Mouse (Mus musculus) intestine, embryonic 16.5 days (tissue): ENCODE results near the gene Dcaf10. TPM values are rescaled to one million over a fixed set of nuclear protein-coding genes. Genes with fewer than 3 reads are reported as not detected.
"Not testable (repeated sequence)": the region's sequence is repeated elsewhere in the genome, so short reads cannot be mapped to it uniquely, and the experiment has no call there.

Source experiments
- ATAC-seq: fragments of 200-750 bp; cut with Nextera tagmentation; 2 replicates; pipeline ENCODE4 v1.8.0; 2017; ENCODE audit warnings: moderate TSS enrichment, moderate library complexity
- H3K27ac ChIP-seq: fragments of 300-500 bp; sonication (generic); 2 replicates; pipeline ENCODE4 v1.5.1; 2014; ENCODE audit warnings: mild to moderate bottlenecking, low read length
- H3K27me3 ChIP-seq: fragments of 300-500 bp; sonication (generic); replicated peaks from 2 replicates; pipeline ENCODE4 v1.6.1; 2014; ENCODE audit warnings: low read length, control low read depth, mixed read lengths; ENCODE audit not compliant: control insufficient read depth, insufficient read depth
- H3K36me3 ChIP-seq: fragments of 300-500 bp; sonication (generic); 2 replicates; pipeline ENCODE4 v1.6.1; 2014; ENCODE audit warnings: low read length, control low read depth; ENCODE audit not compliant: control insufficient read depth, insufficient read depth
- H3K4me1 ChIP-seq: fragments of 300-500 bp; sonication (generic); 2 replicates; pipeline ENCODE4 v1.6.1; 2014; ENCODE audit warnings: low read length, control low read depth, mixed read lengths; ENCODE audit not compliant: control insufficient read depth, insufficient read depth
- H3K4me2 ChIP-seq: fragments of 300-500 bp; sonication (generic); 2 replicates; pipeline ENCODE4 v1.6.1; 2014; ENCODE audit warnings: low read depth, low read length, control low read depth
- H3K4me3 ChIP-seq: fragments of 300-500 bp; sonication (generic); 2 replicates; pipeline ENCODE4 v1.5.1; 2014; ENCODE audit warnings: mild to moderate bottlenecking, low read length
- H3K9ac ChIP-seq: fragments of 300-500 bp; sonication (generic); 2 replicates; pipeline ENCODE4 v1.6.1; 2014; ENCODE audit warnings: low read depth, low read length
- H3K9me3 ChIP-seq: fragments of 300-500 bp; sonication (generic); 2 replicates; pipeline ENCODE4 v1.6.1; 2016; ENCODE audit warnings: low read length, control low read depth; ENCODE audit not compliant: control insufficient read depth
- WGBS: fragments of 180-500 bp; shearing (Covaris S2); extraction: QIAGEN DNeasy Blood & Tissue Kit; methylation state at CpG from one replicate; pipeline ENCODE4 v1.1.7; 2014; 5-methylcytosine and 5-hydroxymethylcytosine counted together
- polyA plus RNA-seq: library from polyadenylated mRNA; unstranded; fragments of >200 nt; fragmentation: Nextera tagmentation; extraction: Ambion mirVana; gene quantifications from 2 replicates; pipeline ENCODE4 v1.2.1, GENCODE M21; 2015

The Dcaf10 gene
- polyA plus RNA-seq, 1 experiment from 2014 or later = 6.4 TPM

GRCm38 (mm10) chr4:45341226-45341625 lies 675 bp upstream of the Dcaf10 start:
- Histone ChIP-seq H3K36me3 (no peaks in the 10 kb centered on the region), H3K4me3 (peak overlapping the region; percentile 96; the same call in 1 of the 2 replicates), H3K9me3 (no peaks in the 10 kb centered on the region), H3K27me3 (no peaks in the 10 kb centered on the region), H3K27ac (peak overlapping the region; percentile 99), H3K4me1 (peaks cover 15% of the 10 kb centered on the region), H3K9ac (peak overlapping the region; percentile 82), H3K4me2 (peak overlapping the region; percentile 89)
- no peak for ATAC-seq
- WGBS = 62% methylated on average over 9 of the region's 9 CpGs

DNA sequence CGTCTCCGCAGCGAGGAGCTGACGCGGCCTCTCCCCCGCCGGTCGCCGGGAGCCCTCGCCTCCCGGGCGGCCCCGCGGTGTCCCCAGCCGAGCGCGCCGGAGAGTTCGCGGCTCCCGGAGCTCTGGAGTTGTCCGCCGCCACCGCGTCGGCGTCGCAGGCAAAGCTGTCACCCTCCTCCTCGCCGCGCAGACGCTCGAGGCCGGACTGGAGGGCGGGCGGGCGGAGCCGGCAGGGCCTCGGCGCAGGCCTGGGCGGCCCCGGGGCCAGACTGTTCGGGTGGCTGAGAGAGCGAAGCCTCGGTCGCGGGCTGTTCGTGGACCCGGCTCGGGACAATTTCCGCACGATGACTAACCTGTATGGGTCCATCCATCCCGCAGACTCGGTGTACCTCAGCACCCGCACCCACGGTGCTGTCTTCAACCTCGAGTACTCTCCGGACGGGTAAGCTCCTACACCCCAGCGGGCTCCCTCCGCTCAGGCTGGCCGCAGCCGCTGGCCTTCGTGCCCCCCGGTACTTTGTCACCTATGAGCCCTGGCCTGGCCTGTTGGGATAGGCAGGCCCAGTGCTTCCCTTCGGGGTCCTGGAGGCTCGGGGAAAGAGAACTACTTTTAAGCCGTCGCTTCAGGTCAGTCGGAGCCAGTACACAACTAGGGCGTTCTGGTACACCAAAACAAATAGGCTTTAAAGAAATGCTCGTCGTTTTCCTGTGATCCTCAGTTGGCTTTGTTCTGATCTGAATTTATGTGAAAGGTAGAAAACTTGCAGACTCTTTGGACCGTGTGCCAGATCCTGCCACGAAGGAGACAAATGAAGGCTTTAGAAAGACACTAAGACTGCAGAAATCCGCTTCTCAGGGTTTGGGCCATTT lies 620 bp downstream of the Dcaf10 start, which contains the start of gene Exosc3:
Gene Exosc3, minus strand, starts transcription at position 447 of the 870 bp plus-strand sequence.
- Histone ChIP-seq H3K4me2 (peak within 1 kb of the TSS; percentile 89), H3K36me3 (no peaks in the 10 kb centered on the region), H3K9ac (peak within 1 kb of the TSS; percentile 95), H3K4me3 (peak within 1 kb of the TSS; percentile 96), H3K9me3 (no peaks in the 10 kb centered on the region), H3K4me1 (peaks cover 15% of the 10 kb centered on the region), H3K27me3 (no peaks in the 10 kb centered on the region), H3K27ac (peak within 1 kb of the TSS; percentile 99)
- peak; percentile 91 for ATAC-seq
- WGBS = under 1% methylated on average over 76 of the region's 76 CpGs

- Histone ChIP-seq H3K27me3 (no peaks in the 10 kb centered on the region), H3K27ac (no peak overlapping the region), H3K4me2 (no peak overlapping the region), H3K36me3 (peaks cover 4% of the 10 kb centered on the region), H3K4me1 (no peaks in the 10 kb centered on the region), H3K4me3 (no peak overlapping the region), H3K9me3 (no peaks in the 10 kb centered on the region), H3K9ac (no peak overlapping the region)
- no peak for ATAC-seq
- 87% methylated on average over 3 of the region's 3 CpGs for WGBS
Measured at GRCm38 (mm10) chr4:45356653-45357052, 14.8 kb downstream of the Dcaf10 start.

- no peaks in the 10 kb centered on the region for H3K4me1 ChIP-seq
- H3K36me3 ChIP-seq = peaks cover 17% of the 10 kb centered on the region
- ATAC-seq = no peak
Measured at GRCm38 (mm10) chr4:45371261-45371660, 29.4 kb downstream of the Dcaf10 start.

GRCm38 (mm10) chr4:45374879-45375278 lies 33.0 kb downstream of the Dcaf10 start:
- H3K9me3 ChIP-seq = no peaks in the 10 kb centered on the region
- peaks cover 23% of the 10 kb centered on the region for H3K36me3 ChIP-seq
- ATAC-seq = no peak
- no peak overlapping the region for H3K4me3 ChIP-seq
- WGBS = 64% methylated on average over 5 of the region's 5 CpGs
- no peak overlapping the region for H3K9ac ChIP-seq
- H3K4me2 ChIP-seq = no peak overlapping the region
- H3K27ac ChIP-seq = no peak overlapping the region
- no peaks in the 10 kb centered on the region for H3K4me1 ChIP-seq
- no peaks in the 10 kb centered on the region for H3K27me3 ChIP-seq

More at GRCm38 (mm10) chr4:45371261-45371660, 29.4 kb downstream of the Dcaf10 start:
- Histone ChIP-seq H3K27ac (no peak overlapping the region), H3K9ac (no peak overlapping the region), H3K9me3 (no peaks in the 10 kb centered on the region), H3K4me2 (no peak overlapping the region), H3K27me3 (no peaks in the 10 kb centered on the region), H3K4me3 (no peak overlapping the region)
- WGBS = 81% methylated on average over 3 of the region's 3 CpGs

GRCm38 (mm10) chr4:45376573-45376972 lies 34.7 kb downstream of the Dcaf10 start:
- WGBS = 80% methylated on average over 4 of the region's 4 CpGs
- H3K27ac ChIP-seq = no peak overlapping the region

DNA sequence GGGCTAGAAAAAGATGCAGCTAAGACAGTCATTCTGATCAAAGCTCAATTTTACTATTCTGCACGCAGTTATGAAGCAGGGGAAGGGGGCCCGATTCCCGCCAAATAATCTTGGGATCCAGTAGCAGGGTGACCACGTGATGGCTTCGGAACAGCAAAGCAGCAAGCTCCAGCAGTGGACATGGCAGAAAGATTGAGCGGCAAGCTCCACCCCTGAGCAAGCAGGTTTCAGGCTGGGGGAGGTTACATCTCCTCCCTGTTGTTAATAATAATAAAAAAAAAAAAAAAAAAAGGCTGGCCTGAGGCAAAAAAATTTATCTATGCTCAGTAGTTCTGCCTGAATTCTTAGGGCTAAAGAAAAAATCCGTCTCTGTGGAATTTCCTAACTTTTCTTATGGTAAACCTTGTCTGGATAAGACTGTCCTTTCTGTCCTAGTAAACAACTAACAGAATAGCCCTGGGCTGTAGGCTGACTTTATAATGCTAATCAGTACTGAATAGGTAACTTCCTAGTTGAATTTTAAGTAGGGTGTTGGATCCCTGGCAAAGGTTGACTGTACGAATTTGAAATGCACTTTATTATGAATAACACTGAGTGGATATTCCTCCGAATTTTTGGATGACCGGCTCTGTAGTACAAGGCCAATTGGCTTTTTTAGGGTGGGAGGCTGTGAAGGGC lies 39.1 kb downstream of the Dcaf10 start:
- H3K4me1 ChIP-seq, H3K27ac ChIP-seq, H3K4me2 ChIP-seq, ATAC-seq, H3K4me3 ChIP-seq, H3K27me3 ChIP-seq, H3K9ac ChIP-seq, H3K9me3 ChIP-seq, H3K36me3 ChIP-seq: not testable (repeated sequence)
- WGBS = 88% methylated on average over 10 of the region's 10 CpGs

More at GRCm38 (mm10) chr4:45376573-45376972, 34.7 kb downstream of the Dcaf10 start:
- H3K36me3 ChIP-seq = peaks cover 16% of the 10 kb centered on the region
- H3K4me1 ChIP-seq = no peaks in the 10 kb centered on the region
- H3K4me3 ChIP-seq = no peak overlapping the region
- no peak for ATAC-seq
- H3K9me3 ChIP-seq = no peaks in the 10 kb centered on the region
- H3K4me2 ChIP-seq = no peak overlapping the region
- H3K27me3 ChIP-seq = no peaks in the 10 kb centered on the region
- H3K9ac ChIP-seq = no peak overlapping the region

- H3K27ac ChIP-seq, H3K4me3 ChIP-seq, H3K36me3 ChIP-seq, H3K9me3 ChIP-seq, ATAC-seq, H3K4me1 ChIP-seq, H3K9ac ChIP-seq, H3K27me3 ChIP-seq, H3K4me2 ChIP-seq: not testable (repeated sequence)
- WGBS = 52% methylated on average over 2 of the region's 2 CpGs
Measured at GRCm38 (mm10) chr4:45382133-45382532, 40.2 kb downstream of the Dcaf10 start.

DNA sequence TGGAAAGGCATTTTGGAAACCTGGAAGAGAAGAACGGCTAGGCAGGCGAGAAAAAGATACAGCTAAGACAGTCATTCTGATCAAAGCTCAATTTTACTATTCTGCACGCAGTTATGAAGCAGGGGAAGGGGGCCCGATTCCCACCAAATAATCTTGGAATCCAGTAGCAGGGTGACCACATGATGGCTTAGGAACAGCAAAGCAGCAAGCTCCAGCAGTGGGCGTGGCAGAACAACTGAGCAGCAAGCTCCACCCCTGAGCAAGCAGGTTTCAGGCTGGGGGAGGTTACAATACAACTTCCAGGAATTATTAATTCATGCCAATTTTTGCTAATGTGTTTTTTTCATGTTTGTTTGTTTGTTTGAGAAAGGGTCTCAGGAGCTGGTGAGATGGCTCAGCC lies 45.4 kb downstream of the Dcaf10 start:
- 95% methylated on average over 5 of the region's 5 CpGs for WGBS
- H3K27ac ChIP-seq, H3K27me3 ChIP-seq, H3K4me3 ChIP-seq, H3K9ac ChIP-seq, H3K4me1 ChIP-seq, H3K4me2 ChIP-seq, ATAC-seq, H3K36me3 ChIP-seq, H3K9me3 ChIP-seq: not testable (repeated sequence)
